Mouse (Mus musculus) thymus, adult 18-20 months (tissue): ENCODE data around the gene Proca1.
A peak's percentile ranks its signal among the peaks of the same experiment; 100 is the strongest.

Experiments used
- DNase-seq, 2 experiments: peaks; one replicate each; pipeline ENCODE4 v3.0.0; 2022; ENCODE audit warnings: mixed read lengths in 2 of 2

Proca1 gene

DNA sequence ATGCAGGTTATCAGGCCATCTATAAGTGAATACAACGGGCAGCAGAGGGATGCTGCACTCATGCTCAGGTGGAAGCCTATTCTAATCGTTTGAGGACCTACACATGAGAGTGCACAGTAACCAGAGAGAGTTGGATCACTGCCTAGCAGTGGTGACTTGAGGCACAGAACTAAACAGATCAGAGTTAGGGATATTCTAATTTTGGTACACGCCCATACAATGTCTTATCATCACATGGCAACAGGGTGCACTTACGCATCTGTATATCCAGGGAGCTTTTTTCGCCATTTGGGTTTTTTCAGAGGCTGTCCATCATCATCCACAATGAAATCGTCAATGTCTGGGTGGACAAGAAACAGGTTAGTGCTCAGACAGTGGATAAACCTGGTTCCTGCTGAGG, 38.3 kb downstream of the Proca1 start:
- no peak for DNase-seq

DNA sequence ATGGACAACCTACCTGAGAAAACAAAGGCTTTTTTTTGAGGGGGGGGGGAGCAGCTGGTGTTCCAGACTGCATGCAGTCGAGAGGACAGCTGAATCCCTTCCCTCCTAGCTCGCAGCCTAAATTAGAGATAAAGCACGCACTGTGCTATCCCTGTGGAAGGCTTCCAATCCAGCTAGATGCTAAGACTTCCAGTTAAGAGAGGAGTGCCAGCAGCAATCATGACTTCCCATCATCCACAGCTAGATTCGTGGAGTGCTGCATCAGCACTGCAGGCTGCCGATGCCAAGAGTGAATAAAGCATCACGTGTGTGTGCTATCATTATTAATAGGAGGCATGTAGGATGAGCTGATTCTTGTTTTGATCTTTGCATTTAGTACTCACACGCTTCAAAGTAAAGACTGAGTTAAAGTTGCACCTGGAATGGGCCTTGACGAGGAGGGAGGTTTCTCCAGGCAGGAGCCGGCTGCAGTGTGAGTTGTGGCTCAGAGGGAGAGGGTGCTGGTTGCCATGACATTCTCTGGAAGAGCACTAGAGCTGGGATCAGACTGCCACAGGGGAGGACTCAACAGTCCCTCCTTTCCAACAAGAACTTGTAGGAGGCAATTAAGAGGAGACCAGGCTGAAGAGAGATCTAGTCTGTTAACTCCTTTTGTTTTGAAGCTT, 47.1 kb downstream of the Proca1 start:
- DNase-seq: no peak

DNA sequence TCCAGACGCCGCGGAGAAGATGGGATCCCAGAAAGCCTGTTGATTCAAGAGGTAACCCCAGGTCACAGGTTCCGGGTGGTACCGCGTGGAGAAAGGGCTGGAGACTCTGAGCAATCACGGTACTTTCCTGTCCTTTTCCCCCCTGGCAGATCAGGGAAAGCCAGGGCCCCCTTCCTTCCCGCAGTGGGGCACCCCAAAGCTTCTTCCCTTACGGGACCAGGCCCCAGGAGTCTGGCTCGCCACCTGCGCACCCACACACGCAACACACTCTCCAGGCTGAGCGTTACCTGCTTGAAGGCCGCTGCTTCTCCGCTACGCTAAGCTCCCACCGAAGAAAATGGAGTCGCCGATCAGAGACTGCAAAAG, 52.1 kb downstream of the Proca1 start:
- DNase-seq: no peak

DNA sequence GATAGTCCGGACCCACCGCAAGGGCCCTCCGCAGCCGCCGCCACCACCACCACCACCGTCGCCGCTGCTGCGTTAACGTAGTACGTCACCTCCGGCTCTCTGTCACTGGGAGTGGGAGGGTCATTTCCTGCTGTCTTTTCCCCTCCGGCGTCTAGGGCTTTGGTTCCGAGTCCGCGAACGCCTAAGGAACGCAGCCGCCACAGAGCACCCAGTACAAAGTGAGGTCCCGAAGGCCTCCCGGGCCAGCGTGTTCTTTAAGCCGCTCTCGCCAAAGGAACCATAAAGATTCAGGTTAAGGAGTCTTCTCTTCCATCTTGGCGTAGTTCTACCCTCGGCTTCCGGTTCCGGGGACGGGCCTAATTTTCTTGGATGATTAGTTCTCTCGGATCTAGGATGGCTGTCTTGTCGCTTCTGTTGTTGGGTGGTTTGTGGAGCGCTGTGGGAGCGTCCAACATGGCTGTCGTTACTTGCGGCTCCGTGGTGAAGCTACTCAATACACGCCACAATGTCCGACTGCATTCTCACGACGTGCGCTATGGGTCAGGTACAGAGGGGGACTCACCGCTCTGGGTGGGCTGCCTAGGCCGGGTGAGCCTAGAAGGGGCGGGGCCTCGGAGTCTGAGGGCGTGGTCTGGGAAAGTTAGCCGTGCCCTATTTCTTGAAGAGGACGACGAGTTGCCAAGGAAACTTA, 52.6 kb downstream of the Proca1 start, which contains the start of the genes Sdf2 and Supt6:
Gene Sdf2 (plus strand): TSS at position 120 of the 691 bp plus-strand sequence.
Gene Supt6 (minus strand): TSS at position 361 of the 691 bp plus-strand sequence.
- peak; percentile 65 to 82 for DNase-seq

DNA sequence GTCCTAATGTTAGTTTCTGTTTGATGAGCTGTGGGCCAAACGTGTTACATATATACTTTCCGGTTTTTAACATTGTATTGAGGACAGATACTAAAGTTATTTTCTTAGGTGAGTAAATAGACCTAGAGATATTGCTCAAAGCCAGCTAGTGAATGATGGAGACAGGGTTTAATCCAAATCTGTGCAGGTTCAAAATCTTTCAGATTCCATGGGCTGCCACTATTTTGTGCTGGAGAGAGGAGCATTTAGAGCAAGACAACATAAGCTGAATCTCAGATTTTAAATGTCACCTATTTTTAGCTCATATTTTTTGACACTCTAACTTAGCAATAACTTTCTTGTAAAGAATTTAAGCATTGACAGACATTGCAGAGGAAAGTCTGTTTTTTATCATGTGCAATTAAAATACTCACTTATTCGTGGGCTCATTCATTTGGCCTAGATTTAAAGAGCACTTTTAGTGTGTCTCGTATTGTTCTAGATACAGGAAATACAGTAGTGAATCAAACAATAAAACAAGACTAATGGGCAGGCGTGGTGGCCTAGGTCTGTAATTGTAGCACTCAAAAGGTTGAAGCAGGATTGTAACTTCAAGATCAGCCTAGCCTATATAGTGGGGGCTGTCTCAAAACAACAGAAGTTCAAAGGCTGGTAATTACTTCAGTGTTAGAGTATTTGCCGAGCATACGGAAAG, 53.3 kb downstream of the Proca1 start:
- DNase-seq: no peak

DNA sequence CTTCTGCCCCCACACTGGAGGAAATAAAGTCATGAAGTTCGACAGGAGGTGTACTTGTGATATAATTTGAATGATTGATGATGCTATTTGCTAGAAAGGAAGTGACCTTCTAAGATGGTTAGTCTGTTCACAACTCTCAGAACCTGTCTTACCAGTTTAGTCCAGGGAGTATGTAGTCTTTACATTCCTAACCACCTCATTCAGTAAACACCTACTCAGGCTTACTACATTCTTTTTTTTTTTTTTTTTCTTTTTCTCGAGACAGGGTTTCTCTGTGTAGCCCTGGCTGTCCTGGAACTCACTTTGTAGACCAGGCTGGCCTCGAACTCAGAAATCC, 53.8 kb downstream of the Proca1 start:
- DNase-seq: no peak

DNA sequence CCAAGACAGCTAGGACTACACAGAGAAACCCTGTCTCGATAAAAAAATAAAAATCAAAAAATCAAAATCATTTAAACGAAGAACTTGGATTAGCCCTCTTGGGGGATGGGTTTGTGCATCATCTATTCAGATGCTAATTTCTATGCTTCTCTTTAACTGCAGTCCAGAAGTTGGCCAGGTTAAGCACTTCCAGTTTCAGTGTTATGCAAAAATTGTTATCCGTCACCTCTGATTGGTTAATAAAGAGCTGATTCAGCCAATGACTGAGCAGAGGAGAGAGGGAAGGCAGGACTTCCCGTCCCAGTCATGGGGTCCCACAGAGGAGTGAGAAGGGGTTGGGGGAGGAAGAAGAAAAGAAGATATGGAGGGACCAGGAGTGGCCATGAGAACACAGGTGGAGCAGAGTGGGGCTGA, 54.5 kb downstream of the Proca1 start:
- no peak for DNase-seq
